Mouse (Mus musculus) embryonic facial prominence, embryonic 14.5 days (tissue): Measurements from ENCODE around the gene Lrrc29. TPM values are rescaled to one million over a fixed set of nuclear protein-coding genes. Genes with fewer than 3 reads are reported as not detected.

Experiments used
- ATAC-seq: fragments of 200-750 bp; cut with Nextera tagmentation; 2 replicates; pipeline ENCODE4 v1.8.0; 2017; ENCODE audit warnings: low read depth, moderate number of reproducible peaks, moderate TSS enrichment
- DNase-seq: peaks from one replicate; pipeline ENCODE4 v3.0.0-alpha.2; 2015; ENCODE audit warnings: low spot score
- H3K27ac ChIP-seq: fragments of 300-500 bp; sonication (generic); replicated peaks from 2 replicates; pipeline ENCODE4 v1.5.1; 2014; ENCODE audit warnings: low read depth, mild to moderate bottlenecking, low read length, moderate library complexity
- H3K27me3 ChIP-seq: fragments of 300-500 bp; sonication (generic); replicated peaks from 2 replicates; pipeline ENCODE4 v1.6.1; 2014; ENCODE audit warnings: low read length; ENCODE audit not compliant: control insufficient read depth, insufficient read depth
- H3K36me3 ChIP-seq: fragments of 300-500 bp; sonication (generic); 2 replicates; pipeline ENCODE4 v1.6.1; 2014; ENCODE audit warnings: low read length, mixed read lengths; ENCODE audit not compliant: control insufficient read depth, insufficient read depth
- H3K4me1 ChIP-seq: fragments of 300-500 bp; sonication (generic); 2 replicates; pipeline ENCODE4 v1.6.1; 2014; ENCODE audit warnings: antibody characterized with exemption, low read length; ENCODE audit not compliant: control insufficient read depth, insufficient read depth
- H3K4me2 ChIP-seq: fragments of 300-500 bp; sonication (generic); 2 replicates; pipeline ENCODE4 v1.6.1; 2014; ENCODE audit warnings: low read depth, mild to moderate bottlenecking, low read length, moderate library complexity, mixed read lengths
- H3K4me3 ChIP-seq: fragments of 300-500 bp; sonication (generic); 2 replicates; pipeline ENCODE4 v1.5.1; 2014; ENCODE audit warnings: low read depth, mild to moderate bottlenecking, low read length
- H3K9ac ChIP-seq: fragments of 300-500 bp; sonication (generic); 2 replicates; pipeline ENCODE4 v1.6.1; 2014; ENCODE audit warnings: low read depth, mild to moderate bottlenecking, low read length, moderate library complexity, mixed read lengths
- H3K9me3 ChIP-seq: fragments of 300-500 bp; sonication (generic); 2 replicates; pipeline ENCODE4 v1.6.1; 2016; ENCODE audit warnings: low read length; ENCODE audit not compliant: control insufficient read depth
- WGBS: fragments of 180-500 bp; shearing (Covaris S2); extraction: QIAGEN DNeasy Blood & Tissue Kit; methylation state at CpG from one replicate; pipeline ENCODE4 v1.1.7; 2014; 5-methylcytosine and 5-hydroxymethylcytosine counted together
- polyA plus RNA-seq: library from polyadenylated mRNA; unstranded; fragments of >200 nt; fragmentation: Nextera tagmentation; extraction: Ambion mirVana; gene quantifications from 2 replicates; pipeline ENCODE4 v1.2.1, GENCODE M21; 2014

Gene Lrrc29
- polyA plus RNA-seq, 1 experiment from 2014 or later, result 1.4 TPM

DNA sequence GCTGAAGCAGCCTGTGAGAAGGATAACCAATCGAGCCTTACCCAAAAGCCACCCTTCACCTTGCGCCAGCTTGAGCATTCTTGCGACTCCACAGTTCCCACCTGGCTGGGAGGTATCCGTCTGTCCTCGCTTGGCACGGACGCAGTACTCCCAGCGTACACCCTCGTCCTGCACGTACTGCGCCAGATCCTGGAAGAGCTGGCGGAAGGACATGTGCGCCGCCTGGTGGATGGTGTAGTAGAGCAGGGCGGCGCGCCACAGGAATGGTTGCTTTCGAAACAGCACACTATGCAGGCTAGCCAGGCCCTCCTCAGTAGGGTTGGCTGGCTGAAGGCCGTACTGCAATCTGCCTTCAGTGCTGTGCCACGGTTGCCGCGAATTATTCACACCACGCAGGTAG is 43.0 kb downstream of the Lrrc29 start:
- WGBS, result 29% methylated on average over 23 of the region's 23 CpGs
- no peak overlapping the region for H3K4me2 ChIP-seq
- H3K27ac ChIP-seq, result no peak overlapping the region
- ATAC-seq (peak; percentile 58), DNase-seq (peak; percentile 37)
- peaks cover 8% of the 10 kb centered on the region for H3K4me1 ChIP-seq
- no peaks in the 10 kb centered on the region for H3K9me3 ChIP-seq
- peaks cover 13% of the 10 kb centered on the region; the same call in 1 of the 2 replicates for H3K36me3 ChIP-seq
- H3K4me3 ChIP-seq, result no peak overlapping the region
- H3K9ac ChIP-seq, result 0 out of 2 replicates have a peak overlapping the region, but pooled peaks have one; percentile 4
- peaks cover 21% of the 10 kb centered on the region for H3K27me3 ChIP-seq

- no peak for ATAC-seq
Observed at GRCm38 (mm10) chr8:105282239-105282638, 43.8 kb downstream of the Lrrc29 start.

DNA sequence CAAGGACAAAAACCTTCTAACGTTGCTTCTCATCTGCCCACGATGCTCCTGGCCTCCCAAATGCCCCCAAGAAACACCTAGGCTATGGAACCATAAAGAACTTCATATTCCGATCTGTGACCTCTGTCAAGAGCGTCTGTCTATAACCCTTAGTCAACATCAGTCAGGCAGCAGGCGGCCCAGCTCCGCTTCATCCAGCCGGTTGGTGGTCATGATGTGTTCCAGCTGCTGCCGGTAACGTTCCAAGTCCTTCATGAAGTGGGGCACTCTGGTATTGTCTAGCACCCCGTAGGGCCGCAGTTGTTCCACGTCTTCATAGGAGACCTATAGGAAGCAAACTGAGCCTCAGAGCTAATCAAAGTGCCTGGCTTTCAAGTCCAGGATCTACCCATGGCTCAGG is 44.3 kb downstream of the Lrrc29 start:
- DNase-seq, result no peak
- peaks cover 34% of the 10 kb centered on the region for H3K27me3 ChIP-seq

More at GRCm38 (mm10) chr8:105282239-105282638, 43.8 kb downstream of the Lrrc29 start:
- no peak overlapping the region for H3K4me2 ChIP-seq
- no peaks in the 10 kb centered on the region for H3K9me3 ChIP-seq
- H3K4me3 ChIP-seq, result no peak overlapping the region
- peaks cover 13% of the 10 kb centered on the region; the same call in 1 of the 2 replicates for H3K36me3 ChIP-seq
- H3K4me1 ChIP-seq, result peaks cover 8% of the 10 kb centered on the region
- H3K9ac ChIP-seq, result no peak overlapping the region
- no peak for DNase-seq
- peaks cover 30% of the 10 kb centered on the region for H3K27me3 ChIP-seq
- H3K27ac ChIP-seq, result no peak overlapping the region
- WGBS, result 94% methylated on average over 4 of the region's 4 CpGs

DNA sequence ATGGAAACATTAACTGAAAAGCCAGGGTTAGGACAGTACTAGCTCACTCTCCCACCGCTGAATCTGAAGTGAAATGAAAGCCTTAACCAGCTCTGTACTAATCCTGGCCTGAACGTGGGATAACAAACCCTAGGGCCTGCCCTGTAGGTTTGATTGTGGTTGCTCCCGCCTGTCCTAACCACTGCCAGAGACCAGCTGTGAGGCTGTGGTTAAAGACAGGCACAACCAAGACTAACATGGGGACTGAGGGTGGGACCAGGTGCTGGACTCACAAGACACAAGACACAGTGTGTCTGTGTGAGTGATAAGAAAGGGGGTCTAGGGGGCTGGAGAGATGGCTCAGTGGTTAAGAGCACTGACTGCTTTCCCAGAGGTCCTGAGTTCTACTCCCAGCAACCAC is 45.5 kb downstream of the Lrrc29 start:
- Histone ChIP-seq H3K27ac (no peak overlapping the region), H3K4me3 (no peak overlapping the region), H3K27me3 (peaks cover 43% of the 10 kb centered on the region), H3K4me2 (no peak overlapping the region), H3K36me3 (peaks cover 11% of the 10 kb centered on the region; the same call in 1 of the 2 replicates), H3K9ac (no peak overlapping the region), H3K9me3 (no peaks in the 10 kb centered on the region), H3K4me1 (peaks cover 17% of the 10 kb centered on the region)
- DNase-seq, result no peak
- ATAC-seq, result no peak
- 56% methylated on average over 3 of the region's 3 CpGs for WGBS

More for the DNA sequence above, 44.3 kb downstream of the Lrrc29 start:
- peaks cover 9% of the 10 kb centered on the region for H3K4me1 ChIP-seq
- no peak overlapping the region for H3K27ac ChIP-seq
- ATAC-seq, result no peak
- H3K9me3 ChIP-seq, result no peaks in the 10 kb centered on the region
- H3K4me3 ChIP-seq, result no peak overlapping the region
- peaks cover 13% of the 10 kb centered on the region; the same call in 1 of the 2 replicates for H3K36me3 ChIP-seq
- no peak overlapping the region for H3K9ac ChIP-seq
- no peak overlapping the region for H3K4me2 ChIP-seq
- WGBS, result 82% methylated on average over 12 of the region's 12 CpGs

- Histone ChIP-seq H3K27ac (no peak overlapping the region), H3K4me3 (peak overlapping the region; percentile 26), H3K9ac (peak overlapping the region; percentile 37; the same call in 1 of the 2 replicates), H3K9me3 (no peaks in the 10 kb centered on the region), H3K36me3 (peaks cover 7% of the 10 kb centered on the region; the same call in 1 of the 2 replicates), H3K4me2 (peak overlapping the region; percentile 49), H3K27me3 (peaks cover 59% of the 10 kb centered on the region), H3K4me1 (peaks cover 21% of the 10 kb centered on the region)
- ATAC-seq (peak; percentile 66), DNase-seq (peak; percentile 82)
- 4% methylated on average over 27 of the region's 28 CpGs for WGBS
Observed at GRCm38 (mm10) chr8:105278911-105279334, 47.2 kb downstream of the Lrrc29 start.

DNA sequence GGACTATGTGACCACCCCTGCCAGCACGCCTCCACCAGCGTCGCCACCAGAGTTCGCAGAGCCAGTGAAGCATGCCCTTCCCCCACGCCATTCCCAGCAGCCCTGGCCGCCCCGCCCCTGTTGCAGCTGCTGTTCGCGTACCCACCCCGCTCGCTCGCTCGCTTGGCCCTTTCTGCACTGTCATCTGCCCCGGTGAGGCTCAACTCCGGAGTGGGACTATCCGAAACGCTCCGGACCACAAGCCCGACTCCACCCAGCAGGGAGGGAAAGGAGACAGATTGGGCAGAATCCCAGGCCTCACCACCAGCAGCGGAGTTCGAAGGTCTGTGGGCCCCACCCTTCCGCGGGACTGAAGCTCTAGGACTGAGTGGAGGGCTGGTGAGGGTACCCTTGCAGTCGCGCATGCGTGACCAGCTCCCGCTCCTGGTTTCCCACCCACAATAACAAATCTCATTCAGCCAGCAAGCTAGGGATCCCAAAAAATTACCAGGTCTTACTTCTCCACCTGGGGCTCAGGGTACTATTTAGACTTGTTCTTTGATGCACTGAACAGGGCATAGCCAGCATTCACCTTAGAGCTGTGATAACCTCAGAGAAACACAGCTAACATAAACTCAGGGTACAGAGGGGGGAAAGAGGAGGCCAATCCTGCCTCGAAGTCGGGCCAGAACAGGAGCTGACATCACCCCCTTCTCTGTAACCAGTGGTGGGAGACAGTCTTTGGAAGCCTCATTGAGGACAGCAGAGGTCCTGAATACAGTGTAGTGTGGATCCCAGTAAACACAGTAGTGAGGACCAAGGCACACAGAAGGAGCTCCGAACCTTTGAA is 49.6 kb downstream of the Lrrc29 start:
- Histone ChIP-seq H3K9me3 (no peaks in the 10 kb centered on the region), H3K4me1 (peaks cover 21% of the 10 kb centered on the region), H3K36me3 (no peaks in the 10 kb centered on the region), H3K27me3 (peaks cover 82% of the 10 kb centered on the region), H3K27ac (no peak overlapping the region), H3K4me2 (peak overlapping the region; percentile 75), H3K9ac (peak overlapping the region; percentile 61), H3K4me3 (peak overlapping the region; percentile 41)
- WGBS, result 2% methylated on average over 25 of the region's 30 CpGs
- DNase-seq (peak; percentile 78), ATAC-seq (peak; percentile 78)

- Histone ChIP-seq H3K4me3 (peak within 1 kb of the TSS; percentile 41), H3K9ac (peak within 1 kb of the TSS; percentile 61), H3K27ac (no peak within 1 kb of the TSS), H3K27me3 (peaks cover 89% of the 10 kb centered on the region), H3K9me3 (no peaks in the 10 kb centered on the region), H3K36me3 (no peaks in the 10 kb centered on the region), H3K4me2 (peak within 1 kb of the TSS; percentile 75), H3K4me1 (peaks cover 21% of the 10 kb centered on the region)
- DNase-seq (no peak), ATAC-seq (no peak)
- WGBS, result 7% methylated on average over 10 of the region's 10 CpGs
Observed at GRCm38 (mm10) chr8:105275840-105276239, 50.2 kb downstream of the Lrrc29 start, which contains the start of gene Nol3. Nol3 (plus strand) TSS chr8:105276140.

DNA sequence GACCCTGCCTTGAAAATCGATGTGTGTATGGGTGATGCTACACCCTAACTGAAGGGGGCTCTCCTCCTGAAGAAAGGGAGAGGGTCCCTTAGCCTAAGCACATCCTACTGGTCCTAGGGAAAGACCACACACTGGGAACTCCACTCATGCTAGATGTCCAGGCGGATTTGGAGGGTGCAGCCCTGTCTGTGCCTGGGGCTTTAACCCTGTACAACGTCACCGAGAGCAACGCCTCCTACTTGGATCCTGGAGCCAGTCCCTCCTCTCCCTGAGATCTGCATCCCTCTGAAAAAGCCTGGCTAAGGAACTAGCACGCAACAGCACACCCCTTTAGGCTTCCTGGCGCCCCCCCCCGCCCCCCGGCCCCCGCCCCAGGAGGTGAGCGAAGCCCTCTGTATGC is 50.7 kb downstream of the Lrrc29 start:
- Histone ChIP-seq H3K36me3 (no peaks in the 10 kb centered on the region), H3K4me2 (peak overlapping the region; percentile 75), H3K4me1 (peaks cover 21% of the 10 kb centered on the region), H3K27ac (no peak overlapping the region), H3K4me3 (peak overlapping the region; percentile 41), H3K27me3 (peaks cover 93% of the 10 kb centered on the region), H3K9ac (no peak overlapping the region), H3K9me3 (no peaks in the 10 kb centered on the region)
- 7% methylated on average over 11 of the region's 11 CpGs for WGBS
- no peak for DNase-seq
- no peak for ATAC-seq
